Mouse (Mus musculus): ENCODE results near the gene Neto2.

- 0 out of 4 replicates have a peak, but pooled peaks of 1 of the 2 experiments have one; percentile 9 for TF ChIP-seq CTCF (conservative IDR thresholded peaks at IDR 0.05 in 1 of 2, IDR thresholded peaks at IDR 0.05 in 1 of 2; ENCODE audit: low read depth in 2 of 2, low read length in 2 of 2)
- no peak for TF ChIP-seq HCFC1 (IDR thresholded peaks at IDR 0.05; ENCODE audit: low read depth, low read length)
- no peak for TF ChIP-seq MXI1 (IDR thresholded peaks at IDR 0.05; ENCODE audit: low read depth, low read length)
- no peak for TF ChIP-seq GABPA (IDR thresholded peaks at IDR 0.05; ENCODE audit: insufficient replicate concordance, low read depth, low read length)
- no peak for TF ChIP-seq POLR2A (IDR thresholded peaks at IDR 0.05; ENCODE audit: low read depth, low read length)
- no peak for TF ChIP-seq JUND (conservative IDR thresholded peaks at IDR 0.05; ENCODE audit: low read depth, low read length)
Measured at GRCm38 (mm10) chr8:85601741-85602140, 99.0 kb downstream of the Neto2 start.

Measured in CH12.LX (cell line).